Mouse (Mus musculus) hindbrain, embryonic 14.5 days (tissue): ENCODE measurements around the gene Eef2. TPM values are rescaled to one million over a fixed set of nuclear protein-coding genes. Genes with fewer than 3 reads are reported as not detected.
"Not testable (repeated sequence)": the region's sequence is repeated elsewhere in the genome, so short reads cannot be mapped to it uniquely, and the experiment has no call there.

Experiments
- ATAC-seq: fragments of 200-750 bp; cut with Nextera tagmentation; 2 replicates; pipeline ENCODE4 v1.8.0; 2017; ENCODE audit warnings: moderate number of reproducible peaks, mild to moderate bottlenecking, moderate TSS enrichment, moderate library complexity; ENCODE audit not compliant: low FRiP score
- DNase-seq: peaks from one replicate; pipeline ENCODE4 v3.0.0-alpha.2; 2015; ENCODE audit warnings: low spot score
- H3K27ac ChIP-seq: fragments of 300-500 bp; sonication (generic); 2 replicates; pipeline ENCODE4 v1.5.1; 2014; ENCODE audit warnings: mild to moderate bottlenecking, moderate library complexity
- H3K27me3 ChIP-seq: fragments of 300-500 bp; sonication (generic); 2 replicates; pipeline ENCODE4 v1.6.1; 2014; ENCODE audit warnings: mild to moderate bottlenecking, low read length, mixed read lengths; ENCODE audit not compliant: control insufficient read depth, insufficient read depth
- H3K36me3 ChIP-seq: fragments of 300-500 bp; sonication (generic); replicated peaks from 2 replicates; pipeline ENCODE4 v1.6.1; 2014; ENCODE audit not compliant: control insufficient read depth, insufficient read depth
- H3K4me1 ChIP-seq: fragments of 300-500 bp; sonication (generic); replicated peaks from 2 replicates; pipeline ENCODE4 v1.6.1; 2014; ENCODE audit warnings: antibody characterized with exemption, low read length, mixed read lengths; ENCODE audit not compliant: control insufficient read depth, insufficient read depth
- H3K4me2 ChIP-seq: fragments of 300-500 bp; sonication (generic); replicated peaks from 2 replicates; pipeline ENCODE4 v1.6.1; 2014; ENCODE audit warnings: mild to moderate bottlenecking, moderate library complexity
- H3K4me3 ChIP-seq: fragments of 300-500 bp; sonication (generic); replicated peaks from 2 replicates; pipeline ENCODE4 v1.5.1; 2014; ENCODE audit warnings: mild to moderate bottlenecking, low read length
- H3K9ac ChIP-seq: fragments of 300-500 bp; sonication (generic); 2 replicates; pipeline ENCODE4 v1.6.1; 2014
- H3K9me3 ChIP-seq: fragments of 300-500 bp; sonication (generic); 2 replicates; pipeline ENCODE4 v1.6.1; 2016; ENCODE audit warnings: low read length; ENCODE audit not compliant: control insufficient read depth
- WGBS: fragments of 180-500 bp; shearing (Covaris S2); extraction: QIAGEN DNeasy Blood & Tissue Kit; methylation state at CpG from one replicate; pipeline ENCODE4 v1.1.7; 2014; 5-methylcytosine and 5-hydroxymethylcytosine counted together
- polyA plus RNA-seq: library from polyadenylated mRNA; unstranded; fragments of >200 nt; fragmentation: Nextera tagmentation; extraction: Ambion mirVana; gene quantifications from 2 replicates; pipeline ENCODE4 v1.2.1, GENCODE M21; 2014

Gene Eef2
- polyA plus RNA-seq, 1 experiment from 2014 or later: 413 TPM

DNA sequence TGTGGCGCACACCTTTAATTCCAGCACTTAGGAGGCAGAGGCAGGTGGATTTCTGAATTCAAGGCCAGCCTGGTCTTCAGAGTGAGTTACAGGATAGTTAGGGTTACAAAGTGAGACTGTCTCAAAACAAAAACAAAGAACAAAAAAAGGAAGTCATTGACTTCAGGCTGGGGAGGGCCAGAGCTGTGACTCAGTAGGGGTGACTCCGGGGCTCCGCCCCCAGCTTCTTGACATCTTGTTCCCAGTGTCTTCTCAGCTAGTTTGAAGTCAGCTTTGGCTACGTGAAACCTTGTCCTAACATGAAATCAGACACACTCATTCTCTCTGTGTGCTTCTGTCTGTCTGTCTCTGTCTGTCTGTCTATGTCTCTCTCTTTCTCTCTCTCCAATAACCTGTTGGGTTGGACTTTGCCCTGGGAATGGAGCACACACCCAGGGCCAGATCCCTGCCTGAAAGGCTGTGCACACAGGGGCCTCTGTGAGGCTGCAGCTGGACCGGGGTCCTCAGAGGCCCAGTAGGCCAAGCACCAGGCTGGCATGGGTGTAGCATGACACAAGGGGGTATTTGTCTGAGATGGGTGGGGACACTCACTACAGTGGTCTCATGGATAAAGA lies 45.1 kb downstream of the Eef2 start:
- H3K4me1 ChIP-seq: no peaks in the 10 kb centered on the region; the same call in 1 of the 2 replicates
- no peak overlapping the region for H3K4me3 ChIP-seq
- peaks cover 78% of the 10 kb centered on the region for H3K36me3 ChIP-seq
- DNase-seq (no peak), ATAC-seq (no peak)
- H3K27ac ChIP-seq: no peak overlapping the region
- WGBS: 89% methylated on average over 5 of the region's 5 CpGs
- H3K9ac ChIP-seq: no peak overlapping the region
- no peak overlapping the region for H3K4me2 ChIP-seq
- H3K27me3 ChIP-seq: no peaks in the 10 kb centered on the region
- no peaks in the 10 kb centered on the region for H3K9me3 ChIP-seq

DNA sequence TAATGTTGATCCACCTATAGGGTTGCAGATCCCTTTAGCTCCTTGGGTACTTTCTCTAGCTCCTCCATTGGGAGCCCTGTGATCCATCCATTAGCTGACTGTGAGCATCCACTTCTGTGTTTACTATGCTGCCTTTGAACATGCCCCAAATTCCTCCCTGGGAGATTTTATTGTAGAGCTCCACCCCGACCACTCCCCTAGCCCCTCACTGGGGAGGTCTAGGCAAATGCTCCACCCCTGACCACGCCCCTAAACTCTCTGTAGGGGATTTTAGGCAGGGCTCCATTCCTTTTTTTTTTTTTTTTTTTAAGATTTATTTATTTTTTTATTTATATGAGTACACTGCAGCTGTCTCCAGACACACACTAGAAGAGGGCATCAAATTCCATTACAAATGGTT lies 47.3 kb downstream of the Eef2 start:
- ATAC-seq, H3K9me3 ChIP-seq, H3K27ac ChIP-seq, DNase-seq, H3K4me1 ChIP-seq, H3K4me2 ChIP-seq, H3K9ac ChIP-seq, H3K4me3 ChIP-seq, H3K27me3 ChIP-seq: not testable (repeated sequence)
- peaks cover 61% of the 10 kb centered on the region for H3K36me3 ChIP-seq
- WGBS: 68% methylated on average over 2 of the region's 2 CpGs

DNA sequence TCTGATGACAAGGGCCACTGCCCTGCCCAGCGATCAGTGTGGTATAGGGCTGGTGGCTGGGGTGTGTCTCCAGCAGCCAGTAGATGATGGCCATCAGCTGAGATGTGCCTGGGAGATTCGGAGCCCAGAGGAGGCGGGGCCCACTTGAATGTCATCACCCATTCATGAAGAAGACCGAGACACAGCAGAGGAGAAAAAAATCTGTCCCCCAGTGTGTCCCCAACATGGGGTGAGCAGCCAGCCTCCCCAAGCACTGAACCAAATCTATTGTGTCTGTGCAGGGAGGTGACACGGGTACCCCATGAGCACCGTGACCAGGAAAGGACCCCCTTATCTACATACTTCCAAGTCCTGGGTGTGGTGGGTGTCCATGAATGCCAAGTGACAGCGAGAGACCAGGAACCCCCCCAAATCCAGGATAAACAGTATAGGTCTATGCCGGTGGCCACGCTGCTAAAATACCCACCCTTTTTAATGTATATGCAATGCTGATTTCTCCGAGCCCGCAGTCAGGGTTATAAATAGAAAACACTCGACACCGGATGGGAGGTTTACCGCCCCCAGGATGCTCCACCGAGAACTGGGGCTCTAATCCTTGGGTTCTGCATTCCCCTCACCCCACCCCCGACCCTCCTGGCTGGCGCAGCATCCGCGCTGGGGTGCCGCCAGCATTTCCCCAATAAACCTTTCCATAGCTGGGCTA lies 53.5 kb downstream of the Eef2 start:
- Histone ChIP-seq H3K9me3 (no peaks in the 10 kb centered on the region), H3K4me3 (peak overlapping the region; percentile 77), H3K9ac (peak overlapping the region; percentile 96), H3K4me2 (peak overlapping the region; percentile 80), H3K27me3 (no peaks in the 10 kb centered on the region), H3K4me1 (peaks cover 40% of the 10 kb centered on the region), H3K27ac (peak overlapping the region; percentile 93), H3K36me3 (peaks cover 4% of the 10 kb centered on the region; the same call in 1 of the 2 replicates)
- ATAC-seq (0 out of 2 replicates have a peak, but pooled peaks have one; percentile 12), DNase-seq (peak; percentile 40)
- 6% methylated on average over 20 of the region's 20 CpGs for WGBS

DNA sequence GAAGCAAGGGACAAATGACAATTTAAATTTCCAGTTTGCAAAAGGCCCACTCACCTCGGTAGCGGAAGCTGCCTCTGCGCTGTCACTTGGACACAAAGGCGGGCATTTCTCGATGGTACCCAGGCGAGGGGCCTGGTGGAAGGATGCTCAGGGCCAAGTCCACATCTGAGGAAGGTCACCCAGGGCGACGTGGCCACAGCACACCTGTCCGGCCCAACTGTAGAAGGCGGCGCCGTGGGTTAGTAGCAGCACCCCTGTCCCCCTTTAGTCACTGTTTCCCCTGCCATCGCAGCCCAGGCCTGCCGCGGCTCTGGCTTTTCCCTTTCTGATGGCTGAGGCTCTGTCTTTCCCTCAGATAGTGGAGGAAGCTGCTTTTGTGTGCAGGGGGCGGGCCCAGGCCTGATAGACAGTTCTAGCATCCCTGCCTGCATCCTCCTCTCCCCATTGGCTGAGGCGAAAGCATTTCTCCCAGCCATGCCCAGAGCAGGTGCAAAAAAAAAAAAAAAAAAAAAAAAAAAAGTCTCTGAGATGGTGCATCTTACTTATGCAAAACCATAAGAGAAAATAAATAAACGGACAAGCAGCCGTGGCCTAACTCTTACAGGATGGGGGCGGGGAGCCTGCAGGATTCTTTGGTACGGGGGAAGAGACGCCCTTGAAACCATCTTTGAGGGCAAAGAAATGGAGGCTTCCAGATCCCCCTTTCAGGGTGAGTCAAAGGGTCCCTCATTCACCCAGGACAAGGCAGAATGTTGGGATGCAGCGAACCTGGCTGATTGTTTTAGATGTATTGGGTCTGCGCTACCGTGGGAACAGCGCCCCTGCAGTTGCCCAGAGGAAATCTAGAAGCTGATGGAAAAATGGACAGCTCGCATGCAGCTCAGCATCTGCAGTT lies 54.3 kb downstream of the Eef2 start, which contains the start of gene Atcay:
Atcay (minus strand) TSS at position 396 of the 895 bp plus-strand sequence.
- 4% methylated on average over 27 of the region's 27 CpGs for WGBS
- H3K4me2 ChIP-seq: peak within 1 kb of the TSS; percentile 80
- no peaks in the 10 kb centered on the region for H3K9me3 ChIP-seq
- H3K36me3 ChIP-seq: peaks cover 3% of the 10 kb centered on the region; the same call in 1 of the 2 replicates
- DNase-seq (peak; percentile 80), ATAC-seq (peak; percentile 90)
- no peaks in the 10 kb centered on the region for H3K27me3 ChIP-seq
- H3K9ac ChIP-seq: peak within 1 kb of the TSS; percentile 96
- H3K4me3 ChIP-seq: peak within 1 kb of the TSS; percentile 77
- H3K27ac ChIP-seq: peak within 1 kb of the TSS; percentile 93
- peaks cover 40% of the 10 kb centered on the region for H3K4me1 ChIP-seq

DNA sequence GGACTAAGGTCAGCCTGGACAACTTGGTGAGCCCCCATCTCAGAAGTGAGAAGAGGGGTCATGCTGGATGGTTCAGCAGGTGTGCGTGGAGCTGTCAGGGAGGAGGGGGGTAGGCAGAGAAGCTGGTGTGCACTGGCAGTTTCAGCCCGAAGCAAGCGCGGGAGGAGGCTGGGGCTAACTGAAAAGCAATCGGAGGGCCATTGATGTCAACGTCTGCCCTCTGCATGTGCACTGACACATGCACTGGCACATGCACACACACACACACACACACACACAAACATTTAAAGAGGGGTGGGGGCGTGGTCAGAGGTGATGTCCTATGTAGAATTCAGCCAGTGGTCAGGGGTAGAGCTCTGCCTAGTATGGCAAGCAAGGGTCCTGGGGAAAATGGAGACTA lies 55.0 kb downstream of the Eef2 start:
- Histone ChIP-seq H3K4me2 (peak overlapping the region; percentile 80), H3K36me3 (no peaks in the 10 kb centered on the region; the same call in 1 of the 2 replicates), H3K4me1 (peaks cover 40% of the 10 kb centered on the region), H3K9ac (peak overlapping the region; percentile 96), H3K27ac (peak overlapping the region; percentile 93), H3K27me3 (no peaks in the 10 kb centered on the region), H3K9me3 (no peaks in the 10 kb centered on the region), H3K4me3 (peak overlapping the region; percentile 77)
- 44% methylated on average over 7 of the region's 7 CpGs for WGBS
- ATAC-seq: no peak
- no peak for DNase-seq

Other genes starting within 250 kb of the Eef2 start
- gene Gadd45b, start 246.6 kb upstream of the Eef2 start, polyA plus RNA-seq: 6.2 and 8.0 TPM in 2 replicates
- gene Gng7, start 161.7 kb upstream of the Eef2 start, polyA plus RNA-seq: 17.7 and 20.9 TPM in 2 replicates
- 29.7 and 32.2 TPM in 2 replicates for gene Diras1, start 151.0 kb upstream of the Eef2 start, polyA plus RNA-seq
- gene Slc39a3, start 139.2 kb upstream of the Eef2 start, polyA plus RNA-seq: 33.7 and 33.8 TPM in 2 replicates
- 260 and 276 TPM in 2 replicates for gene Sgta, start 116.5 kb upstream of the Eef2 start, polyA plus RNA-seq
- 35.9 and 37.2 TPM in 2 replicates for gene Thop1, start 106.6 kb upstream of the Eef2 start, polyA plus RNA-seq
- 0.09 and 0.32 TPM in 2 replicates for gene Creb3l3, start 77.8 kb upstream of the Eef2 start, polyA plus RNA-seq
- 222 and 230 TPM in 2 replicates for gene Map2k2, start 70.7 kb upstream of the Eef2 start, polyA plus RNA-seq
- 12.4 and 14.4 TPM in 2 replicates for gene Zbtb7a, start 41.4 kb upstream of the Eef2 start, polyA plus RNA-seq
- gene Pias4, start 8.7 kb upstream of the Eef2 start, polyA plus RNA-seq: 43.7 and 48.3 TPM in 2 replicates
- gene Dapk3, start 6.4 kb downstream of the Eef2 start, polyA plus RNA-seq: 68.2 and 76.7 TPM in 2 replicates
- 0.33 TPM in 1 of 2 replicates, not detected in the other for gene 4930442H23Rik, start 7.2 kb downstream of the Eef2 start, polyA plus RNA-seq
- 0.14 TPM in 1 of 2 replicates, not detected in the other for gene Nmrk2, start 25.4 kb downstream of the Eef2 start, polyA plus RNA-seq
- 80.2 and 83.1 TPM in 2 replicates for gene Atcay, start 54.2 kb downstream of the Eef2 start, polyA plus RNA-seq
- gene Zfr2, start 56.5 kb downstream of the Eef2 start, polyA plus RNA-seq: 24.2 and 25.4 TPM in 2 replicates
- 30.2 and 37.0 TPM in 2 replicates for gene Matk, start 76.3 kb downstream of the Eef2 start, polyA plus RNA-seq
- 136 and 142 TPM in 2 replicates for gene Mrpl54, start 90.3 kb downstream of the Eef2 start, polyA plus RNA-seq
- gene Apba3, start 90.3 kb downstream of the Eef2 start, polyA plus RNA-seq: 26.4 and 31.5 TPM in 2 replicates
- gene Tjp3, start 115.0 kb downstream of the Eef2 start, polyA plus RNA-seq: 3.9 and 6.0 TPM in 2 replicates
- gene Pip5k1c, start 116.3 kb downstream of the Eef2 start, polyA plus RNA-seq: 137 and 151 TPM in 2 replicates
- 18.7 and 20.6 TPM in 2 replicates for gene Cactin, start 144.5 kb downstream of the Eef2 start, polyA plus RNA-seq
- 4.3 and 5.4 TPM in 2 replicates for gene Tbxa2r, start 152.1 kb downstream of the Eef2 start, polyA plus RNA-seq
- not detected in 2 replicates for gene Gipc3, start 166.6 kb downstream of the Eef2 start, polyA plus RNA-seq
- gene Hmg20b, start 173.8 kb downstream of the Eef2 start, polyA plus RNA-seq: 29.0 and 34.0 TPM in 2 replicates
- gene Mfsd12, start 180.9 kb downstream of the Eef2 start, polyA plus RNA-seq: 7.8 and 10.0 TPM in 2 replicates
- 0.30 and 0.59 TPM in 2 replicates for gene 4930404N11Rik, start 189.2 kb downstream of the Eef2 start, polyA plus RNA-seq
- 119 and 125 TPM in 2 replicates for gene Fzr1, start 201.9 kb downstream of the Eef2 start, polyA plus RNA-seq
- 68.9 TPM in 2 replicates for gene Dohh, start 207.8 kb downstream of the Eef2 start, polyA plus RNA-seq
- 5.5 and 5.7 TPM in 2 replicates for gene Gm48551, start 207.8 kb downstream of the Eef2 start, polyA plus RNA-seq
- gene Gm48552, start 212.4 kb downstream of the Eef2 start, polyA plus RNA-seq: 1.9 and 2.2 TPM in 2 replicates
- gene Smim24, start 216.4 kb downstream of the Eef2 start, polyA plus RNA-seq: 0.84 and 1.3 TPM in 2 replicates